Mouse (Mus musculus) limb, embryonic 14.5 days (tissue): ENCODE data around the gene Casp2. TPM values are rescaled to one million over a fixed set of nuclear protein-coding genes. Genes with fewer than 3 reads are reported as not detected.
A peak's percentile ranks its signal among the peaks of the same experiment; 100 is the strongest.

ENCODE experiments used
- ATAC-seq: fragments of 200-750 bp; cut with Nextera tagmentation; 2 replicates; pipeline ENCODE4 v1.8.0; 2017; ENCODE audit warnings: low read depth, moderate number of reproducible peaks, moderate TSS enrichment; ENCODE audit not compliant: low FRiP score
- DNase-seq: peaks from one replicate; pipeline ENCODE4 v3.0.0-alpha.2; 2015; ENCODE audit warnings: low spot score
- H3K27ac ChIP-seq: fragments of 300-500 bp; sonication (generic); replicated peaks from 2 replicates; pipeline ENCODE4 v1.5.1; 2014; ENCODE audit warnings: low read depth, mild to moderate bottlenecking, low read length, moderate library complexity, mixed read lengths
- H3K27me3 ChIP-seq: fragments of 300-500 bp; sonication (generic); 2 replicates; pipeline ENCODE4 v1.6.1; 2014; ENCODE audit warnings: low read length, mixed read lengths; ENCODE audit not compliant: control insufficient read depth, insufficient read depth
- H3K36me3 ChIP-seq: fragments of 300-500 bp; sonication (generic); 2 replicates; pipeline ENCODE4 v1.6.1; 2014; ENCODE audit warnings: mild to moderate bottlenecking, low read length, moderate library complexity, mixed read lengths; ENCODE audit not compliant: control insufficient read depth, insufficient read depth
- H3K4me1 ChIP-seq: fragments of 300-500 bp; sonication (generic); 2 replicates; pipeline ENCODE4 v1.6.1; 2014; ENCODE audit warnings: antibody characterized with exemption, low read length, mixed read lengths; ENCODE audit not compliant: control insufficient read depth, insufficient read depth
- H3K4me2 ChIP-seq: fragments of 300-500 bp; sonication (generic); replicated peaks from 2 replicates; pipeline ENCODE4 v1.6.1; 2014; ENCODE audit warnings: low read depth, mild to moderate bottlenecking, low read length, moderate library complexity; ENCODE audit not compliant: severe bottlenecking
- H3K4me3 ChIP-seq: fragments of 300-500 bp; sonication (generic); replicated peaks from 2 replicates; pipeline ENCODE4 v1.5.1; 2014; ENCODE audit warnings: low read length
- H3K9ac ChIP-seq: fragments of 300-500 bp; sonication (generic); 2 replicates; pipeline ENCODE4 v1.6.1; 2014; ENCODE audit warnings: mild to moderate bottlenecking, low read depth, low read length, moderate library complexity; ENCODE audit not compliant: severe bottlenecking
- H3K9me3 ChIP-seq: fragments of 300-500 bp; sonication (generic); 2 replicates; pipeline ENCODE4 v1.6.1; 2016; ENCODE audit warnings: low read length; ENCODE audit not compliant: control insufficient read depth
- POLR2A ChIP-seq: fragments of 200-500 bp; IDR thresholded peaks from 2 replicates; pipeline ENCODE4 v1.8.0; 2012; ENCODE audit warnings: inconsistent platforms, mild to moderate bottlenecking, moderate library complexity, borderline replicate concordance; ENCODE audit not compliant: insufficient read depth, insufficient read length; ENCODE audit errors: extremely low read depth
- WGBS: fragments of 180-500 bp; shearing (Covaris S2); extraction: QIAGEN DNeasy Blood & Tissue Kit; methylation state at CpG from one replicate; pipeline ENCODE4 v1.1.7; 2014; 5-methylcytosine and 5-hydroxymethylcytosine counted together
- polyA plus RNA-seq, 2 experiments: library from polyadenylated mRNA; depleted of rRNA in 1 of 2; stranded (reverse) in 1 of 2; unstranded in 1 of 2; fragments of >200 nt; fragmentation: Nextera tagmentation in 1 of 2; extraction: Ambion mirVana in 1 of 2; gene quantifications; 2 replicates each; pipeline versions ENCODE4 v1.2.1 to v1.2.3; 2012 to 2014

The Casp2 gene
- polyA plus RNA-seq, 2 experiments = 53.3 to 78.1 TPM

DNA sequence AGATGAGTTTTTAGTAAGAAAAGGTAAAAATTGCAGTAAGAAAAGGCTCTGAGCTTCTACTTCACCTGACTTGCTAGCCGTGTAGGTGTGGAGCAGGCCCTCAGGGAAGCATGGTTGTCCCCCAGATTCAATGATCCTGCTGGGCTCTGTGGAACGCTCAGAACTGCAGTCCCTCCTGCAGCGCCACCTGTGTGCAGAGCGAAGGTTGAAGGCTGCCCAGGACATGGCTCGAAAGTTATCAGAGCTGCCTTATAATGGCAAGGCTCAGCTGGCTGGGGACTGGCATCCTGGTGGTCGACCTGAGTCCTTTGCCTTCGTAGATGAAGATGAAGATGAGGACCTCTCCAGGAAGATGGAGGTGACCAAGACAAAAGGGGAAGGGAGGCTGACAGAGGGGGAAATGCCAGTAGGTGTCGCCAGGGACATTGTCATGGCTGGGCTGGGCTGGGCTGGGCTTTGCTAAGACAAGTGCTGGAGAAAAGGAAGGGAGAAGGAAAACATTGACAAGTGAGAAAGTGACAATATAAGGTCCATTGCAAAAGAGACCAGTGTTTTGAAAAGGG lies 45.1 kb downstream of the Casp2 start:
- WGBS = 52% methylated on average over 8 of the region's 8 CpGs
- no peaks in the 10 kb centered on the region for H3K9me3 ChIP-seq
- H3K36me3 ChIP-seq = no peaks in the 10 kb centered on the region
- DNase-seq (no peak), ATAC-seq (no peak)
- no peak overlapping the region for H3K27ac ChIP-seq
- H3K4me2 ChIP-seq = no peak overlapping the region
- no peaks in the 10 kb centered on the region for H3K27me3 ChIP-seq
- no peaks in the 10 kb centered on the region for H3K4me1 ChIP-seq
- H3K4me3 ChIP-seq = no peak overlapping the region
- H3K9ac ChIP-seq = no peak overlapping the region
- TF ChIP-seq POLR2A = no peak

DNA sequence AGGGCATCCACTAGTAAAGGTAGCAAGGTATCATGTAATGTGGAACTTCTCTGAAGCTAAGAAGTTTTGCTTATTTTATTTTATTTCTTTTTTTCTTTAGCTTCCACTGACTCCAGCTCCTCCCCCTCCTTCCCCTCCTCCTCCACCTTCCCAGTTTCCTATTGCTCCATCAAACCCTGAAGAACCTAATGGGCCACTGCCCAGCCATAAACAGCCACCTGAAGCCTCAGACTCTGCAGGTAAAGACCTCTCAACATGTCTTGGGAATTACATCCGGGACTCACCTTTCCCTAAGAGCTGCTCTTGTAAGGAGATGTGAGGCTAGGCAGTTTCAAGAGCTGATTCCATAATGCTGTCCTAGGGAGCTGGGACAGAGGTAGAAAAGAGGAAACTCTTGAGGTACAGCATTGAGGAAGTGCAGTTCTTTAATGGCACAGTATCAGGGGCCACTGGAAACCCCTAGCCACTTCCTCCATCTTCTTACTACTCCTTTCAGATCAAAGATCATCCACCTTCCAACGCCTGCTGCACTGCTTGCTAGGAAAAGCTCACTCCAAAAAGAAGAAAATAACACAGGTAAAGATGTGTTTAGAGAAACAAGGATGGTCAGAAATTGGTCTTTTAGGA lies 45.8 kb downstream of the Casp2 start:
- TF ChIP-seq POLR2A = no peak
- Histone ChIP-seq H3K27ac (no peak overlapping the region), H3K4me3 (no peak overlapping the region), H3K4me1 (no peaks in the 10 kb centered on the region), H3K4me2 (no peak overlapping the region), H3K36me3 (no peaks in the 10 kb centered on the region), H3K27me3 (no peaks in the 10 kb centered on the region), H3K9ac (no peak overlapping the region), H3K9me3 (no peaks in the 10 kb centered on the region)
- 83% methylated on average over 2 of the region's 2 CpGs for WGBS
- ATAC-seq (no peak), DNase-seq (no peak)

DNA sequence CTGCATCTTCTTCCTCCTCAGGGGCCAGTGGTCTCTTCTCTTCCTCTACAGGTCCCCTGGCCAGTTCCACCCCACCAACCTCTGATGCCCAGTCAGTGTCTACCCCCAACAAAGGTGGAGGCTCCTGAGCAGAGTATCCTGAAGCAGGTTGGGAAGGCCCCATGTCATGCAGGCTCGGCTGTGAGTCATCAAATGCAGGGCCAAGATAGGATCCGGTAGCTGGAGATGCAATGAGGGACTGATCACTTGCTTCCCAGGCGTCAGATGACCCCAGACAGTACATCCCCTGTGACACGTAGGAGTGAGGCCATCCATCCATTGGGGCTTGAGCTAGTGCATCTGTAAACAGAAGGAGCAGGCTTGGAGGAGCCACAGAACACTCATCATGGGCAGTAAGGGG lies 53.5 kb downstream of the Casp2 start:
- H3K27me3 ChIP-seq = peaks cover 12% of the 10 kb centered on the region; the same call in 1 of the 2 replicates
- H3K27ac ChIP-seq = no peak overlapping the region
- H3K4me1 ChIP-seq = no peaks in the 10 kb centered on the region; the same call in 1 of the 2 replicates
- no peak for ATAC-seq
- H3K4me2 ChIP-seq = no peak overlapping the region
- no peak overlapping the region for H3K4me3 ChIP-seq
- no peak overlapping the region for H3K9ac ChIP-seq
- TF ChIP-seq POLR2A = no peak
- 75% methylated on average over 4 of the region's 4 CpGs for WGBS
- H3K36me3 ChIP-seq = no peaks in the 10 kb centered on the region
- no peak for DNase-seq
- H3K9me3 ChIP-seq = no peaks in the 10 kb centered on the region

DNA sequence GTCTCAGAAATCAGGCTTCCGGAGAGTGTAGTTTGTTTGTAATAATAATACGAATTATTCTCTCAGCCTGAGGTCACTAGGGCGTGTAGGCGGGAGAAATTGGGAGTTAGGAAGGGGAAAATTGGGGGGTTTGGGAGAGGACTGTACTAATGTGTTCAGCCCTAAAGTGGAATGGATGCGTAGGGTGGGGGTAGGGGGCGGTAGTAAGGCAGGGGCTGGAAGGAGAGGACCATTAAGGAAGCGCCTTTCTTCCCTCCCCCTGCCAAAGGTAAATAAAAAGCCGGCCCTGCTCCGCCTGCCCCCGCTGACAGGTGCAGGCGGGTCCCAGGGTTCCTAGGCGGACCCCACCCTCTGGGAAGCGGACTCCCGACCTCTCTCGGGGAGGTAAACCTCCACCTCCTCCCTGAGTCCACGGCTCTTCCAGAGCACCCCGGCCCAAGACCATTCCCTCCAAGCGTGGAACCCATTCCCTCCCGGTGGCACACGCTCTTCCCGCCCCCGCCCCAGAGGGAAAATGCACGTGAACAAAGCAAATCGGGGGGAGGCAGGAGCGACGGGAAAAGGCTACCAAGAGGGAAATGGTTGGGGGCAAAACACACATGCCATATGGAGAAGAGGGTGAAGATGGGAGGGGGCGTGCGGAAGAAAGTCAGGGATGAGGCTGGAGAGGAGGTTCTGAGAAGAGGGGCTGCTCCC lies 58.7 kb downstream of the Casp2 start:
- Histone ChIP-seq H3K4me1 (peaks cover 5% of the 10 kb centered on the region), H3K27ac (no peak overlapping the region), H3K27me3 (peaks cover 23% of the 10 kb centered on the region), H3K9me3 (no peaks in the 10 kb centered on the region), H3K9ac (peak overlapping the region; percentile 62), H3K36me3 (no peaks in the 10 kb centered on the region), H3K4me3 (peak overlapping the region; percentile 63), H3K4me2 (peak overlapping the region; percentile 97)
- no peak for ATAC-seq
- TF ChIP-seq POLR2A = no peak
- 1% methylated on average over 28 of the region's 28 CpGs for WGBS
- no peak for DNase-seq

DNA sequence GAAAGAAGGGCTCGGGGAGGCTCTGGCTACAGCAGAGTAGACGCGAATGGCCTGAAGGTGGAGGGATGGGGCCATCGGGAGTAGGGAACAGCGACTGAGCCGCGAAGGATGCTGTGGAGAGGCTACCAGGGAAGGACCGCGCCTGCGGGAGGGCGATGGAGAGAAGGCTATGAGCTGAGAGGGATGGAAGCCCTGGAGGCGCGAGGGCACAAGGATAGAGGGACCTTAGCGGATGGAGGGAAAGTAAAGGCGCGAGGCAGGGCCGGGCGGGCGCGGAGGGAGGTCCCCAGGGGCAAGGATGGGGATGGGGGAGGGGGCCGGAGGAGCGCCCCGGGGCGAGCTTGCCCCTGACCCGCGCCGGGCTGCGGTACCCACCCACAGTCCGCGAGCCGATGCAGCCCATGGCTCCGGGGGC lies 59.3 kb downstream of the Casp2 start:
- 0% methylated on average over 13 of the region's 32 CpGs for WGBS
- H3K4me3 ChIP-seq = peak overlapping the region; percentile 63
- H3K36me3 ChIP-seq = no peaks in the 10 kb centered on the region
- ATAC-seq (peak; percentile 20), DNase-seq (no peak)
- no peak overlapping the region for H3K27ac ChIP-seq
- peaks cover 5% of the 10 kb centered on the region for H3K4me1 ChIP-seq
- H3K27me3 ChIP-seq = peaks cover 23% of the 10 kb centered on the region
- H3K9me3 ChIP-seq = no peaks in the 10 kb centered on the region
- TF ChIP-seq POLR2A = no peak
- H3K9ac ChIP-seq = peak overlapping the region; percentile 62
- peak overlapping the region; percentile 97 for H3K4me2 ChIP-seq
